Mouse (Mus musculus) testis, adult 2 months (tissue): ENCODE results near the gene Mnt. TPM values are rescaled to one million over a fixed set of nuclear protein-coding genes. Genes with fewer than 3 reads are reported as not detected.

Source experiments
- H3K27ac ChIP-seq: fragments of 200-500 bp; 2 replicates; pipeline ENCODE4 v1.5.1; 2012; ENCODE audit warnings: low read depth, low read length; ENCODE audit not compliant: control insufficient read depth, insufficient read depth
- H3K27me3 ChIP-seq: fragments of 200-500 bp; 2 replicates; pipeline ENCODE4 v1.6.1; 2012; ENCODE audit warnings: mild to moderate bottlenecking, low read length, moderate library complexity; ENCODE audit not compliant: control insufficient read depth, insufficient read depth
- H3K36me3 ChIP-seq: fragments of 200-500 bp; 2 replicates; pipeline ENCODE4 v1.6.1; 2012; ENCODE audit warnings: mild to moderate bottlenecking, low read length; ENCODE audit not compliant: control insufficient read depth, insufficient read depth
- H3K4me1 ChIP-seq: fragments of 200-500 bp; 2 replicates; pipeline ENCODE4 v1.6.1; 2012; ENCODE audit warnings: low read length; ENCODE audit not compliant: control insufficient read depth, insufficient read depth
- H3K4me3 ChIP-seq: fragments of 200-500 bp; 2 replicates; pipeline ENCODE4 v1.5.1; 2012; ENCODE audit warnings: low read depth, mild to moderate bottlenecking, low read length, moderate library complexity, mixed read lengths; ENCODE audit not compliant: control insufficient read depth
- CTCF ChIP-seq: fragments of 200-500 bp; IDR thresholded peaks from 2 replicates; pipeline ENCODE4 v1.5.1; 2012; ENCODE audit warnings: low read depth, mild to moderate bottlenecking, inconsistent platforms, low read length, moderate library complexity; ENCODE audit not compliant: control insufficient read depth, insufficient read depth, insufficient replicate concordance
- POLR2A ChIP-seq: fragments of 200-500 bp; IDR thresholded peaks from 2 replicates; pipeline ENCODE4 v1.6.1; 2012; ENCODE audit warnings: low read depth, mild to moderate bottlenecking, inconsistent platforms, low read length, moderate library complexity; ENCODE audit not compliant: control insufficient read depth
- polyA plus RNA-seq: library from polyadenylated mRNA; depleted of rRNA; stranded (reverse); fragments of >200 nt; gene quantifications from 2 replicates; pipeline ENCODE4 v1.2.3, GENCODE M21; 2012

Mnt gene
- polyA plus RNA-seq, 1 experiment, result 42.6 TPM

DNA sequence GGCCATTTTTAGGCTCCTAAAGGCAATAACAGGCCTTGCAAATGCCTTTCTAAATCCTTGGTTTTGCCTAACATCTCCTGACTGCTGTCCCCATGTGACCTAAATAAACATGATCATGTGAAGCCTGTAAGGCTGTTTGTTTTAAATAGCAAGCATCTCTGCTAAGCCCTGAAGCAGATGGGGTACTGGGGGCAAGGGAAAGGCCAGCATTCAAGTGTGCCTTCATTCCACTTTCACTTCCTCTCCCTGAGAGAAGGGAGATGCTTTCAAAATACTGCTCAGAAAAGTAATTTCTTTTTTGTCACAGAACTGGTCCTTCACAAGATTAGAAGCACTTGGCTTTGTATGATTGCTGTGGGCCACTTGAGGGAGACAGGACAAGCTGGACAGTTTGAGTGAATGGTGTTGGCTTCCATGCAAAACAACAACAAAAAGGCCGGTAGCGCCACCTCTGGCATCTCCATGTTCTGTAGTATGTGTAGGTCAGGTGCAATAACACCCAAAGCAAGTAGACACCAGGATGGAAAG lies 2.3 kb upstream of the Mnt start:
- peaks cover 27% of the 10 kb centered on the region for H3K4me1 ChIP-seq
- TF ChIP-seq POLR2A (no peak), CTCF (no peak)
- no peaks in the 10 kb centered on the region for H3K36me3 ChIP-seq
- H3K27ac ChIP-seq, result no peak overlapping the region; the same call in 1 of the 2 replicates
- no peak overlapping the region for H3K4me3 ChIP-seq
- H3K27me3 ChIP-seq, result no peaks in the 10 kb centered on the region

DNA sequence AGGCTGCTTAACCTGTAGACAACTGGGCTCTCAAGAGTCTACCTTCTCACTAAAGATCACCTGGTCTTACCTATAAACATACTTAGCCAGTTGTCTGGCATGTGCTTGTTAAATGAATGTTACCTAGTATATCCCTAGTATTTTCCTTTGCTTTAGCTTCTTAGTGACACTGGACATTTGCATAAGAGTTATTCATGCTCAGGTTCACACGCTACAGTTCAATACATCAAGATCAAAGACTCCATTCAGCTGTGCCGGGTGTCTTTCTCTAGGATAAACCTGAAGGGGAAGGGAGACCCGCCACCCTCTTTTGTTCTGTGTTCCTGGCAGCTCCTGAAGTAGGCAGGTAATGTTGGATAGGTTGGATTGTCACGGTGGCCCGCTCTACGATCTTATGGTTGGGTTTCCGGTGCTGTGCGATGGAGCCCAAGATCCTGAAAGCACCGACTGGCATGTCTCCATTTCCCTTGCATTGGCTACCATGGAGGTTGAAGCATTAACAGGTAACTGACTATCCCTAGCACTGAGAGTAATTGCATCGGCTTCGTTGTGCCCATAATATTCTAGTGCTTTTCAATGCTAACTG lies 1.7 kb upstream of the Mnt start:
- no peaks in the 10 kb centered on the region for H3K36me3 ChIP-seq
- H3K4me1 ChIP-seq, result peaks cover 33% of the 10 kb centered on the region
- peak overlapping the region; percentile 96 for H3K27ac ChIP-seq
- H3K4me3 ChIP-seq, result peak overlapping the region; percentile 91; the same call in 1 of the 2 replicates
- TF ChIP-seq CTCF (no peak), POLR2A (no peak)
- H3K27me3 ChIP-seq, result no peaks in the 10 kb centered on the region

DNA sequence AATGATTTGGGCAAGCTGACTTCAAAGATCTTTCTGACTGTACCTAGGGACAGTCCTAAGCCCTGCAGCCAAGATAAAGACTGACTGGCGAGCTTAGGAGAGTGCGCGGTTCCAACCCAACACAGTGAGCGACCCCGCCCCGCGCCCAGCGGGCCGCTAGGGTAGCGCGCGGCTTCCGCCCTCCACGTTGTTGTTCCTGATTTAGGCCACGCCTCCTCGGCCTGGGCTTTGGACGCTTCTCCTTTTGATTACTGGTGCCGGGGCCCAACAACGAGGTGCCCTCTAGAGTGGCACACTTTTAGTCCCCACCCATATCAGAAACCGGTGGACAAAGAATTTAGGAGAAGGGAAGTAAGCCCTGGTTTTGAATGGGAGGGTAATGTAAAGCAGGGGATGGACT lies 908 bp upstream of the Mnt start:
- Histone ChIP-seq H3K27me3 (no peaks in the 10 kb centered on the region), H3K27ac (peak overlapping the region; percentile 96), H3K4me1 (peaks cover 41% of the 10 kb centered on the region), H3K36me3 (no peaks in the 10 kb centered on the region), H3K4me3 (peak overlapping the region; percentile 91)
- no peak for TF ChIP-seq CTCF
- no peak; the same call in 1 of the 2 replicates for TF ChIP-seq POLR2A

DNA sequence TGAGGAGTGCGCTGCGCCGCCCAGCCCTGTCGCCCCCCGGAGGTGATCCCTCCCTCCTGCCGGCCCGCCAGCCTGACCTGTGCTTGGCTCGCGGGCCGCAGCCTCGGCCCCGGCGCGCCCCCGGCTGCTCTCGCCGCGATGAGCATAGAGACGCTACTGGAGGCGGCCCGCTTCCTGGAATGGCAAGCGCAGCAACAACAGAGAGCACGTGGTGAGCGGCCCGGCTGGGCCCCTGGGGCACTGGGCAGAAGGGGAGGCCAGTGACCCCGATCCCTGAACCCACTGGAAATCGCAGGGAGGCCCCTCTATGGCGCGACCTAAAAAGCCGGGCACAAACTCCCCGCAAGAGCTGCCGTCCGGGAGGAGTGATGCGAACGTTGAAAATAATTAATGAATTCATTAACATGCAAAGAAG lies 478 bp downstream of the Mnt start:
- H3K27ac ChIP-seq, result peak overlapping the region; percentile 57
- H3K27me3 ChIP-seq, result no peaks in the 10 kb centered on the region
- no peak for TF ChIP-seq POLR2A
- TF ChIP-seq CTCF, result no peak
- no peaks in the 10 kb centered on the region for H3K36me3 ChIP-seq
- H3K4me1 ChIP-seq, result peaks cover 49% of the 10 kb centered on the region
- H3K4me3 ChIP-seq, result peak overlapping the region; percentile 91

DNA sequence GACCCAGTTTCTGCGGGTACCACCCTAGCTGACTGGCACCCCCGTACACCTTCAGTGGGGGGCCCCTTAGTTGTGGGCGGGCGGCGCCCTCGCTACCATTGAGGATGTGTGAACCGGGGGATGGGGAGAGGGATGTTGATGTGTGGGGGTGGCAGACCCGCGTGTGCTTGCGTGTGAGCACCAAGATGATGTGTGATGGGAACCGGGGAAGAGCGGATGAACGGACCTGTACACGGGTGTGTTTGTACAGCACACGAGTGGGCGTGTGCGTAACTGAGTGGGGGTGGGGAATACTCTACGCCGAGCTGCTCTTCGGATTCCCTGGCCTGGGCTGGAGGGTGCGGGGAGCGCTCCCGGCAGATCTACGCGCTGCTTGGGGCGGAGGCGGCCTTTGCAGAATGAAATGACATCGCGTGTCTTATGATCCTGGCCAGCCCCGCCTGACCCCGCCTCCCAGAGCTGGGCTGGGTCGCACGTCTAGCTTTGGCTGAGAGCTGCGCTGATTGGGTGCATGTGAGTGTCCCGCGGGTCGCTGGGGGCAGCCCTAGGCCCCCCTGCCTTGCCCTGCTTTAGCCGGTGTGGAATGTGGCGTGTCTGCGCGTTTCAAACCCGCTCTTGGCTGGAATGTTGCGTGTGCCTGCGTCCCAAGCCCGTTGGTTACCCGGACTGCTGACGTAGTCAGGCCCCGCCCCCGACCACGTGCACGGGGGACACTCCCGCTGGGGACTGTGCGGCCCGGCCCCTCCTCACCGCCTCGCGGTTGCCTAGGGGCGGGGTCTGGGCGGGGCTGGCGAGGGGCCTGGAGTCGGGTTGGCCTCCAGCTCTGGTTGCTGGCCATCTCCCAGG lies 1.1 kb downstream of the Mnt start:
- Histone ChIP-seq H3K36me3 (no peaks in the 10 kb centered on the region), H3K27me3 (no peaks in the 10 kb centered on the region), H3K4me3 (peak overlapping the region; percentile 91), H3K4me1 (peaks cover 55% of the 10 kb centered on the region), H3K27ac (peak overlapping the region; percentile 78)
- TF ChIP-seq CTCF (no peak), POLR2A (peak; percentile 76; the same call in 1 of the 2 replicates)

DNA sequence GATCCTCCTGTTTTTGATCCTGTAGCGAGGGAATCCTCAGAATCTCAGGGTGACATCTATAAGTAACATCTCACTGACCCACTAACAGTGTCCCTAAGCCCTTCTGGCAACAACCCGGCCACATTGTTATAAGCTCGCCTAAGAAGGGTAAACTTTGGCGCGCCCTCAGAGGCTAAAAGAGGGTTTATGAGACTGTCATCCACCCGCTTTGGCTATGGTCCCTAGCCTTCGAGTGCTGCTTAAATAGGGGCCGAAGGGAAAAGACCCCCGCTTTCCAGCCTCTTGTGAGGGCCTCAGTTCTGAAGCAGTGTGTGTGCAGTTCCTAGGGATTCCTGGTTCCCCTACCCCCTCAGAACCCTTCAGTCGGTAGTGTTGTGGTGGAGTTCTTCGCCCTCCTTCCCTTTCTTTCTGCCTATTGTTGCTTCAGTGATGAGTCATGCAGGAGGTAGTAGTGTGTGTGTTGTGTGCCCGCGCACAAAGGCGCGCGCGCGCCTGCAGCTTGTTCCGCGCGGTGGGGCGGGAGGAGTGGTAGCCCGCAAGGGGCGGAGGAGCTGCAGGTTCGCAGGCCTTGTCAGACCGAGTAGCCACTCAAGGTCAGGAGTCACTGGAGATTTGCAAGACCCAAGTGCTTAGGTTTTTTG lies 1.9 kb downstream of the Mnt start:
- Histone ChIP-seq H3K27ac (peak overlapping the region; percentile 78), H3K36me3 (no peaks in the 10 kb centered on the region), H3K4me3 (peak overlapping the region; percentile 91), H3K27me3 (no peaks in the 10 kb centered on the region), H3K4me1 (peaks cover 63% of the 10 kb centered on the region)
- no peak for TF ChIP-seq POLR2A
- no peak for TF ChIP-seq CTCF
